Mouse (Mus musculus): ENCODE data around the gene H2-Oa. TPM values are rescaled to one million over a fixed set of nuclear protein-coding genes. Genes with fewer than 3 reads are reported as not detected.

H2-Oa gene
- polyA plus RNA-seq, 1 experiment from 2014 or later: 0.65 TPM

DNA sequence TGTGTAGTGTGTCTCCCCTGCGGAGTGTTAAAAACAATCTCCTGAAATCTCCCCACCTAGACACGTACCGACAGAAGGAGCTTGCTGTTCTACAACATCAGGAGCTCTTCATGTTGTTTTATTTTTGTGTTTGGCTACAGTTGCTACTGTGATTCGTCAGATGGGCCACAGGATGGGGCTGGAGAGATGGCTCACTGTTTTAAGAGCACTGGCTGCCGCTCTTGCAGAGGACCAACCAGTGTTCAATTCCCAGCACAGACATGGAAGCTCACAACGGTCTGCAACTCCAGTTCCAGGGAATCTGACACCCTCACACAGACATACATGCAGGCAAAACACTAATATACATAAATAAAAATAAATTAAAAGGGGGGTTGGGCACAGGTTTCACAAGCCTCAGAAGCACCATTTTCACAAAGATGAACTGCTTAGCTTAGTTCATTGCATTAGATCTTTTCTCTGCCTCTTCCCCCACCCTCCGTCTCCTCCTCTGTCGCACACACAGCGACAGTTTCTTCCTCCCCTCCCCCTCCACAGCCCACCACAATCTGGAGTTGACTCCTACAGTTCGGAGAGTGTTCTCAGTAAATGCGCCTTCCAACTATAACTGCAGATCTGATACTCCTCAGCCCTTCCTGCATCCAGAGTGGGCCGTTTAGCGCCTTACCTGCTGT, 36.3 kb downstream of the H2-Oa start:
- Histone ChIP-seq H3K9me3 (ENCODE audit: control insufficient read depth, low read depth, low read length) (no peaks in the 10 kb centered on the region), H3K36me3 (ENCODE audit: control insufficient read depth, insufficient read depth, low read length) (no peaks in the 10 kb centered on the region), H3K4me3 (ENCODE audit: low read depth, low read length) (0 out of 2 replicates have a peak overlapping the region, but pooled peaks have one; percentile 4), H3K4me1 (ENCODE audit: control insufficient read depth, insufficient read depth, low read length) (peaks cover 19% of the 10 kb centered on the region), H3K27ac (ENCODE audit: low read length) (no peak overlapping the region; the same call in 1 of the 2 replicates), H3K27me3 (ENCODE audit: control insufficient read depth, insufficient read depth, low read length) (no peaks in the 10 kb centered on the region), H3K4me2 (replicated peaks; ENCODE audit: low read depth, low read length) (peak overlapping the region; percentile 13; the same call in 1 of the 2 replicates), H3K9ac (replicated peaks; ENCODE audit: low read depth, low read length) (no peak overlapping the region)
- WGBS: 26% methylated on average over 13 of the region's 13 CpGs
- ATAC-seq (ENCODE audit: insufficient number of reproducible peaks, insufficient read depth, low FRiP score, low read depth): no peak

DNA sequence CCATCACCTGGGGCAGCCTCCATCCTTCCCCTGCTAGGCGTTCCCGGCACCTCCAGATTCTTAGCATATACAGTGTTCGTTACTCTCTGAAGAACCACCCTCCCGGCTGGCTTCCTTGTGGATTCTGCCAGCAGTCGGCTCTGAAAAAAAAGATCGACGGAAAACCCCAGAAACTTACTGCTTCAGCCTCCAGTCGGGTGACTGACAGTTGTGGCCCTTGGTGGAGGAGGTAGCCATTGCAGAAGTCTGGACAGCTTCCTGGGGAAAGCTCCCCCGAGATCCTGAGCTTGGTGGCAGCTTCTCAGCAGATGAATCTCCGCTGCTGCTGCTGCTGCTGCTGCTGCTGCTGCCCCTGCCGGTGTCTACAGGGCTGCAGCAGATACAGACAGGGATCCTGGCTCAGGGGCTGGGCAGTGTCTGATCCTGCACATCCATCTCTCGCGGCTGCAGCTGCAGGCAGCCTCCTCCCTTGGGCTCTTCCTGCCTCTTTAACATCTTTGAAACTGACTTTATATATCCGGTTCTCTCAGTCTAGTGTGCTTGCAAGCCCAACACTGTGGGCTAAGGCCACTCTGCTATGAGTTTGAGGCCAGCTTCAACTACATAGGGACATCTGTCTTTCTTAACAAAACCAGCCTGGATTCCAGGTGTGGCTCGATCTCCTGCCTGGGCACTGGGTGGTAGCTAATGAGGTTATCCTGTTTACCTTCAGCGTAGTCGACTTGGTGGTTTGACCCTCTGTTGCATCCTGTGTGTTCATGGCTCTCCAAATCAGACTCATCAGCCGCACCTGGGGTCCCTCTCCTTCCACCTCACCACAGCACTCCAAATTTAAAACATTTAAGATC, 37.0 kb downstream of the H2-Oa start:
- Histone ChIP-seq H3K27me3 (ENCODE audit: control insufficient read depth, insufficient read depth, low read length) (no peaks in the 10 kb centered on the region), H3K4me1 (ENCODE audit: control insufficient read depth, insufficient read depth, low read length) (peaks cover 13% of the 10 kb centered on the region), H3K4me2 (replicated peaks; ENCODE audit: low read depth, low read length) (peak overlapping the region; percentile 13; the same call in 1 of the 2 replicates), H3K27ac (ENCODE audit: low read length) (peak overlapping the region; percentile 16; the same call in 1 of the 2 replicates), H3K4me3 (ENCODE audit: low read depth, low read length) (0 out of 2 replicates have a peak overlapping the region, but pooled peaks have one; percentile 4), H3K9me3 (ENCODE audit: control insufficient read depth, low read depth, low read length) (no peaks in the 10 kb centered on the region), H3K36me3 (ENCODE audit: control insufficient read depth, insufficient read depth, low read length) (no peaks in the 10 kb centered on the region), H3K9ac (replicated peaks; ENCODE audit: low read depth, low read length) (no peak overlapping the region)
- 17% methylated on average over 18 of the region's 18 CpGs for WGBS
- no peak for ATAC-seq (ENCODE audit: insufficient number of reproducible peaks, insufficient read depth, low FRiP score, low read depth)

DNA sequence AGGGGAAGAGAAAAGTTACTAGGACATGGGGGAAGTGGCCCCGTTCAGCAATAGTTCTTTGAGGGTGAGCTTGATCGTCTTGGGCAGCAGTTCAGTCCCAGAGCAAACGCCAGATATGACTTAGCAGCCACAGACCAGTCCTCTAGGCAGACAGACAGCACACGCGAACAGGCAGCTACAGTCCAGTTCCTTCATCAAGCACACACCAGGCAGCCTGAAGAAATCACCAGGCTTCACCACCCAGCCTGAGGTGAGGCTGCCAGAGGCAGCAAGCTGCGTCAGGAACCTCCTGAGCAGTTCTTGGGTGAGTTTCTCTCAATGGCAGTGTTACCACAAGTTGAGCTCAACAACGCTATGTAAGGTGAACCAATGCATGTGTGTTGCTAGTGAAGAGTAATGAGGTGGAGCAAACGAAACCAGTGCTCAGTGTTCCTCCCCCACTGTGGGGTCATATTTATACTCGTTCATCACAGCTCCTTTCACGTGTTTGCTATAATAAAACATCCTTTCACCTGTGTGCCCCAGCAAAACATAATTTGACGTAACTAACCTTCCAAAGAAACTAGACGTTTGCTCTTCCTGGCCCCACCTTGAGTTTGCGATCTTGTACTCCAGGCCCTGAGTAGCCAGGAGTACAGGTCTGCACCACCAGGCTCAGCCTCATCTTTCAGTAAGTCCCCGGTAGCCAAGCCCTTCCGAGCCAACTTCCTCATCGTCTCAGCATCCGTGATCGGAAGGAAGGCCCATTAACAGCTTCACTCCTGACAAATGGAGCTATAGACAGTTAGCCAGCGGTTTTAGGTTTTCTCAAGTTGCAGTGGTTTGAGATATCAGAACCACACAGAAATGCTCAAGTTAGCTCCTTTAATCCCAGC, 38.2 kb downstream of the H2-Oa start:
- H3K9me3 ChIP-seq (ENCODE audit: control insufficient read depth, low read depth, low read length): no peaks in the 10 kb centered on the region
- no peak overlapping the region for H3K4me3 ChIP-seq (ENCODE audit: low read depth, low read length)
- no peak overlapping the region for H3K9ac ChIP-seq (replicated peaks; ENCODE audit: low read depth, low read length)
- 63% methylated on average over 19 of the region's 19 CpGs for WGBS
- no peaks in the 10 kb centered on the region for H3K36me3 ChIP-seq (ENCODE audit: control insufficient read depth, insufficient read depth, low read length)
- H3K4me2 ChIP-seq (replicated peaks; ENCODE audit: low read depth, low read length): no peak overlapping the region
- no peak overlapping the region for H3K27ac ChIP-seq (ENCODE audit: low read length)
- ATAC-seq (ENCODE audit: insufficient number of reproducible peaks, insufficient read depth, low FRiP score, low read depth): no peak
- peaks cover 13% of the 10 kb centered on the region for H3K4me1 ChIP-seq (ENCODE audit: control insufficient read depth, insufficient read depth, low read length)
- H3K27me3 ChIP-seq (ENCODE audit: control insufficient read depth, insufficient read depth, low read length): no peaks in the 10 kb centered on the region

DNA sequence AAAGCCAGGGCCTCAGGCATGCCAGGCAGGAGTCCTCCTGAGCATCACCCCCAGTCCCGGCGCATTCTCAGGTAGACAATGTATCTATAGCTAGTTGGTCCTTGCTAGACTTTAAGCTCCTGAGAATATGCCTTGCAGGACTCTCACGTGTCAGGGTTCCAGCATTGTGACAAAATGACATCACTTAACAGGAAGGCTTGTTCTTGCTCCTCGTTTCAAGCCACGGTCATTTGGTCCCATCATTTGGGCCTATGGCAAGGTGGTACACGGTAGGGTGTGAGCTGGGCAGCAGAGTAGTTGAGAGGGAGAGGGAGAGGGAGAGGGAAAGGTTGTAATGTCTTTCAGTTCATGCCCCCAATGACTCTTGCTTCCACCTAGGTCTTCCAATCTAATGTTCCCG, 39.8 kb downstream of the H2-Oa start:
- H3K4me3 ChIP-seq (ENCODE audit: low read depth, low read length): no peak overlapping the region
- WGBS: 78% methylated on average over 7 of the region's 7 CpGs
- H3K27me3 ChIP-seq (ENCODE audit: control insufficient read depth, insufficient read depth, low read length): no peaks in the 10 kb centered on the region
- no peak overlapping the region for H3K4me2 ChIP-seq (replicated peaks; ENCODE audit: low read depth, low read length)
- H3K9ac ChIP-seq (replicated peaks; ENCODE audit: low read depth, low read length): no peak overlapping the region
- no peaks in the 10 kb centered on the region for H3K9me3 ChIP-seq (ENCODE audit: control insufficient read depth, low read depth, low read length)
- H3K36me3 ChIP-seq (ENCODE audit: control insufficient read depth, insufficient read depth, low read length): no peaks in the 10 kb centered on the region
- peaks cover 13% of the 10 kb centered on the region for H3K4me1 ChIP-seq (ENCODE audit: control insufficient read depth, insufficient read depth, low read length)
- no peak overlapping the region for H3K27ac ChIP-seq (ENCODE audit: low read length)
- no peak for ATAC-seq (ENCODE audit: insufficient number of reproducible peaks, insufficient read depth, low FRiP score, low read depth)

DNA sequence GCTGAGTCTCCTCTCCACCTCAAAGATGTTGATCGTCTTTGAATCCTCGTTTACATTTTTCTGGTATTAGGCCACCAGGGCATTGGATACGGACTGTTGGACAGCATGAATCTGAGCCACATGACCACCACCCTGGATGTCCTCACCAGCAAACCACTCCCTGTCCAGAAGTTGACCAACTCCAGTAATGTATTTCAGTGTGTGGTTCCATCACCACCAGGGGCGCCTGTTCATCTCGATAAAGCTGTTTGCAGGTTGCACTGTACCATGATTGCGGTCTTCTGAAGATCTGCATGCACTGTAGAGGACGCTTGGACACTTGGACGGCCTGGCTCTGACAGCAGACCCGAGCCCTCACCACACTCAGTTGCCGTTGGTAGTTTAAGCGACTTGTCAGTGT, 41.1 kb downstream of the H2-Oa start:
- ATAC-seq (ENCODE audit: insufficient number of reproducible peaks, insufficient read depth, low FRiP score, low read depth): no peak
- no peak overlapping the region for H3K9ac ChIP-seq (replicated peaks; ENCODE audit: low read depth, low read length)
- 0 out of 2 replicates have a peak, but pooled peaks cover 2% of the 10 kb centered on the region for H3K27me3 ChIP-seq (ENCODE audit: control insufficient read depth, insufficient read depth, low read length)
- no peaks in the 10 kb centered on the region for H3K9me3 ChIP-seq (ENCODE audit: control insufficient read depth, low read depth, low read length)
- no peaks in the 10 kb centered on the region for H3K36me3 ChIP-seq (ENCODE audit: control insufficient read depth, insufficient read depth, low read length)
- H3K4me2 ChIP-seq (replicated peaks; ENCODE audit: low read depth, low read length): no peak overlapping the region
- H3K4me1 ChIP-seq (ENCODE audit: control insufficient read depth, insufficient read depth, low read length): peaks cover 7% of the 10 kb centered on the region
- no peak overlapping the region for H3K4me3 ChIP-seq (ENCODE audit: low read depth, low read length)
- no peak overlapping the region for H3K27ac ChIP-seq (ENCODE audit: low read length)
- WGBS: 77% methylated on average over 11 of the region's 11 CpGs

DNA sequence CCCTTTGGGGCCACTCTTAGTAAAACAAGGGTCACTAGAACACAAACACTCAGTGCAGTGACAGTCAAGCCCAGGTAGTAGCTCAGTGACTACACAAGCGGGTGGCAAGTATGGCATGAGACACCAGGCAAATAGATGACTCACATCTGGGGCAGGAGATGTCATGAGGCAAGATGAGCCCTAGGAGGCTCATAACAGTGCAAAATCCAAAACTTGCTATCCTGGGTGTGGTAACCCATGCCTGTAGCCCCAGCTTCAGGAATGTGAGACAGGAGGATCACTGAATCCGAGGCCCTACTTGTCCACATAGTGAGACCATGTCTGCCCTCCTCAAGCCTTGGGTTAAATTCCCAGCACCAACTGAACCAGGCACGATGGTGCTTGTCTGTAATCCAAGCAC, 42.3 kb downstream of the H2-Oa start:
- ATAC-seq (ENCODE audit: insufficient number of reproducible peaks, insufficient read depth, low FRiP score, low read depth): no peak
- no peak overlapping the region for H3K27ac ChIP-seq (ENCODE audit: low read length)

DNA sequence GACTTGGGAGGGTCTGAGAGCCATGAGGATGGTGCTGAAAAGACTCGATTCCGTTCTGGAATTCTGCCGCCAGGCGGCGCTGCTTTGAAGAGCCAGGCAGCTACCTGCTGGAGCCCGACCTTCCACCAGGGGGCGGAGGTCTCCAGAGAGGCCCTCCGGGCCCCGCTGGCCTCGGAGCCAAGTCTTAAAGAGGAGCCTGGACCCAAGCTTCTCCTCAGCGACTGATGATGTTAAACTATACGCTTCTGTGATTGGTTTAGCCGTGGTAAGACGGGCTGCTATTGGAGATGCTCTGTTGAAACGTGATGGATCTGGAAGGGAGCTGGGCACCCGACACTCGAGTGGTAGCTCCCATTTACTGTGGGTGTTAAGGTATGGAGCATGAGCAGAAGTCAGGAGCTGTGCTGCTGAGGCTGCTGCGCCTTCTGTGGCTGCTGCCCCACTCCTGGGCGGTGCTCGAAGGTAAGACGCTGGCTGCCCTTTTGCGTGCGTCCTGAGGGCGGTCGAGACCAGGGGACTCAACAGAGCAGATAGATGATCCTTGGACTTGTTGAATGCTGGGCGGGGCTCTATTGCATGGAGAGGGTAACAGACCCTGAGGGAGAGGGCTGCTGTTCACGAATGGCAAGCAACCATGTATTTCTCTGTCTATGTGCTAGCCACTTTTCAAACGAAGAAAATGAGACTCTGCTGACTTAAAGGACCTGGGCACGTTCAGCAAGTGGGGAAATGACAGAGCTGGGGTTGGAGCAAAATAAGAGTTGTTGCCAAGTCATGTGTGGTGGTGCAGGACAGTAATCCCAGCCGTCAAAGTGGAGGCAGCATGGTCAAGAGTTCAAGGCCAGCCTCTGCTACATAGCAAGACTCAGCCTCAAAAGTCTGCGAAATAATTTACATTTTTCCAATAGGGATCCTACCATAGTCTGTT, 43.4 kb downstream of the H2-Oa start:
- peak; percentile 96 for ATAC-seq (ENCODE audit: insufficient number of reproducible peaks, insufficient read depth, low FRiP score, low read depth)
- Histone ChIP-seq H3K4me3 (ENCODE audit: low read depth, low read length) (peak overlapping the region; percentile 23), H3K36me3 (ENCODE audit: control insufficient read depth, insufficient read depth, low read length) (no peaks in the 10 kb centered on the region)

More for the DNA sequence above, 42.3 kb downstream of the H2-Oa start:
- no peak overlapping the region for H3K4me3 ChIP-seq (ENCODE audit: low read depth, low read length)
- no peak overlapping the region for H3K9ac ChIP-seq (replicated peaks; ENCODE audit: low read depth, low read length)
- H3K27me3 ChIP-seq (ENCODE audit: control insufficient read depth, insufficient read depth, low read length): 0 out of 2 replicates have a peak, but pooled peaks cover 4% of the 10 kb centered on the region
- no peaks in the 10 kb centered on the region for H3K4me1 ChIP-seq (ENCODE audit: control insufficient read depth, insufficient read depth, low read length)
- H3K36me3 ChIP-seq (ENCODE audit: control insufficient read depth, insufficient read depth, low read length): no peaks in the 10 kb centered on the region
- no peak overlapping the region for H3K4me2 ChIP-seq (replicated peaks; ENCODE audit: low read depth, low read length)
- H3K9me3 ChIP-seq (ENCODE audit: control insufficient read depth, low read depth, low read length): no peaks in the 10 kb centered on the region
- WGBS: 86% methylated on average over 3 of the region's 3 CpGs

More for the DNA sequence above, 43.4 kb downstream of the H2-Oa start:
- Histone ChIP-seq H3K4me2 (replicated peaks; ENCODE audit: low read depth, low read length) (peak overlapping the region; percentile 49), H3K4me1 (ENCODE audit: control insufficient read depth, insufficient read depth, low read length) (no peaks in the 10 kb centered on the region; the same call in 1 of the 2 replicates), H3K9me3 (ENCODE audit: control insufficient read depth, low read depth, low read length) (no peaks in the 10 kb centered on the region), H3K27ac (ENCODE audit: low read length) (no peak overlapping the region), H3K9ac (replicated peaks; ENCODE audit: low read depth, low read length) (no peak overlapping the region), H3K27me3 (ENCODE audit: control insufficient read depth, insufficient read depth, low read length) (0 out of 2 replicates have a peak, but pooled peaks cover 4% of the 10 kb centered on the region)
- WGBS: 6% methylated on average over 31 of the region's 31 CpGs
